Mouse (Mus musculus) gastrocnemius, adult 2 months (tissue): ENCODE measurements around the gene Spred1. TPM values are rescaled to one million over a fixed set of nuclear protein-coding genes. Genes with fewer than 3 reads are reported as not detected.
A peak's percentile ranks its signal among the peaks of the same experiment; 100 is the strongest.

Experiments
- DNase-seq: peaks from one replicate; pipeline ENCODE4 v3.0.0; 2022
- H3K27ac ChIP-seq: fragments of 200-600 bp; 2 replicates; pipeline ENCODE4 v1.8.1; 2022; ENCODE audit warnings: mild to moderate bottlenecking
- H3K4me3 ChIP-seq: fragments of 200-600 bp; 2 replicates; pipeline ENCODE4 v1.8.1; 2022; ENCODE audit warnings: mild to moderate bottlenecking, moderate library complexity
- CTCF ChIP-seq: fragments of 200-600 bp; IDR thresholded peaks from 2 replicates; pipeline ENCODE4 v1.8.1; 2022; ENCODE audit warnings: antibody characterized with exemption, mild to moderate bottlenecking, moderate library complexity
- intact Hi-C: fragments of 180-260 bp; cut with DNase I; formaldehyde crosslinking; loops from one replicate; pipeline ENCODE4 v1.15.1; 2025
- microRNA-seq: library from miRNA; unstranded; fragments of <30 nt; microRNA quantifications from one replicate; pipeline ENCODE4 v1.2.0, GENCODE M21; 2021
- total RNA-seq, 2 experiments: library from RNA; stranded (reverse); gene quantifications; 2 replicates each; pipeline ENCODE4 v1.2.3; 2021

Spred1 gene
- total RNA-seq, 2 experiments from 2014 or later: 5.0 to 7.3 TPM

DNA sequence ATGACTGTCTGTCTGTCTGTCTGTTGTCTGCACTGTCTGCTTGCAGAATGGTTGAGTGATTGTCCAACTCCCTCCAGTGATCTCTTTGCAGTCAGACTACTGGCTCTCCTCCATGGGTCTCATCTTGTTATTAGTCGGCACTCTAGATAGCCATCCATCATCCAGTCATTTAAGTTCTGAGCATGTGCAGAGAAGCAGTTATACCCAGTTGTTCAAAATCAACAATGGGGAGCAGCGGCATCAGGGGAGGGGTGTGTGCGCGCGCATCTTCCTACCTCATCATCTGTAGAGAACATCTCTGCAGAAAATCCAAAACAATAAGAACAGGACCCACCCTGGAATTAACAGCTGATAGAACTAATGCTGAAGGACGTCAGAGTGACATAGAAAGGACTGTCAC lies 83.9 kb downstream of the Spred1 start:
- intact Hi-C loops: no loop called here
- Histone ChIP-seq H3K4me3 (no peak overlapping the region), H3K27ac (no peak overlapping the region)
- no peak for TF ChIP-seq CTCF
- DNase-seq: no peak

- Histone ChIP-seq H3K27ac (no peak overlapping the region), H3K4me3 (peak overlapping the region; percentile 55)
- DNase-seq: peak; percentile 33
- no peak for TF ChIP-seq CTCF
- intact Hi-C loops: no loop called here
Observed at GRCm38 (mm10) chr2:117210416-117211085, 89.4 kb downstream of the Spred1 start.

DNA sequence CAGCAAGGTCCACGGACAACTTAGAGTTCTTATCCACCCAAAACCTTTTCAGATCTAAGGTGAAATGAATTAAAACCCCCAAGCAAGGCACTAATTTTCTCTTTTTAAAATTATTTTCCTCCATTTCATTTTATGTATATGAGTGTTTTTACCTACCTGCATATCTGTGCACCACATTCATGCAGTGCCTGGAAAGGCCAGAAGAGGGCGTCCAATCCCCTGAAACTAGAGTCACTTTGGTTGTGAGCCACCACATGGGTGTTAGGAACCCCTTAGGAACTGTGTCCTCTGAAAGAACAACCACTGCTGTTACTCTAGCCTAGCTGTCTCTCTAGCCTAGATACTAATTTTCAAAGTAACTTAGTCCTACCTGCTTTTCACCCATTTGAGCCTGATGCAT lies 95.0 kb downstream of the Spred1 start:
- TF ChIP-seq CTCF: peak; percentile 34
- DNase-seq: no peak
- no peak overlapping the region for H3K27ac ChIP-seq
- H3K4me3 ChIP-seq: no peak overlapping the region
- intact Hi-C loops: no loop called here

GRCm38 (mm10) chr2:117217695-117218216 lies 96.6 kb downstream of the Spred1 start:
- TF ChIP-seq CTCF: no peak
- Histone ChIP-seq H3K27ac (no peak overlapping the region), H3K4me3 (no peak overlapping the region)
- intact Hi-C loops: no loop called here
- DNase-seq: no peak

GRCm38 (mm10) chr2:117219536-117219935 lies 98.4 kb downstream of the Spred1 start:
- intact Hi-C loops: no loop called here
- H3K4me3 ChIP-seq: no peak overlapping the region
- no peak overlapping the region for H3K27ac ChIP-seq
- no peak for DNase-seq
- TF ChIP-seq CTCF: no peak

- Histone ChIP-seq H3K27ac (no peak overlapping the region), H3K4me3 (no peak overlapping the region)
- no peak for TF ChIP-seq CTCF
- DNase-seq: no peak
- intact Hi-C loops: no loop called here
Observed at GRCm38 (mm10) chr2:117222651-117223050, 101.5 kb downstream of the Spred1 start.

GRCm38 (mm10) chr2:117228601-117229125 lies 107.5 kb downstream of the Spred1 start:
- no peak for DNase-seq
- TF ChIP-seq CTCF: no peak
- H3K27ac ChIP-seq: no peak overlapping the region; the same call in 1 of the 2 replicates
- intact Hi-C loops: no loop called here
- no peak overlapping the region for H3K4me3 ChIP-seq

DNA sequence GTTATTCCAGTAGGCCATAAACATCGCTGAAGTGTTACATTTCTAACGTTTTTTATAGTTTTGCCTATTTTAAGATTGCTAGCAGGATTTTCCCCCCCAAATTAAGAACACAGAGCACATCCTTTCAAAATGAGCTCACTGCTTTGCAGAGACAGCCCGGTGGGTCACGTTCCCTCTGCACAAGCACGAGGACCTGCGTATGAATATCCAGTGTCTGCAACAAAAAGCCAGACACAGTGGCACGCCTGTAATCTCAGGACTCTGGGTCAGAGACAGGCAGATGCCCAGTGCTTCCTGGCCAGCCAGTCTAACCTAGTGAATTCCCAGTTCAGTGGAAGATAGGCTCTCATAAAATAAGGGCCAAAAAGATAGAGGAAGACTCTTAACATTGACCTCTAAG lies 109.1 kb downstream of the Spred1 start:
- no peak overlapping the region for H3K27ac ChIP-seq
- intact Hi-C loops: loop anchor here (2.0 kb wide), 1 partner anchor 329 kb away; no protein-coding TSS in a partner anchor
- H3K4me3 ChIP-seq: no peak overlapping the region
- DNase-seq: no peak
- TF ChIP-seq CTCF: no peak

DNA sequence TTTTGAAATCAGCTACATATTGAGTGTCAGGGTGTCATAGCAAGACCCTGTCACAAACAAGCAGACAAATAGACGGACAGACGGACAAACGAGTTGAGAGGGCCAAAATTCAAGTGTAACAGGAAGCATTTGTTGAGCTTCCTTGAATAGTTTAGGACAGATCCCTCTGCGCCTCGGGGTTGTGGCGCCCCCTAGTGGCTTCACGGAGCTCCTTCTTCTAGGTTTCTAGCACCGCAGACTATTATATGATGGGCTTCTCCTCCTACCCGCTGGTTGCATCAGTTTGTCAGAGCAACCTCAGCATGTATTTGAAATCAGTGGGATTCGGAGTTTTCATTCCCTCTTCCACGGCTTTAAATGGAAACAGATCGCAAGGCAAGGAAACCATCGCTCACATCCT lies 110.1 kb downstream of the Spred1 start:
- intact Hi-C loops: loop anchor here (2.0 kb wide), 1 partner anchor 330 kb away; no protein-coding TSS in a partner anchor
- H3K27ac ChIP-seq: no peak overlapping the region
- TF ChIP-seq CTCF: peak; percentile 98
- H3K4me3 ChIP-seq: no peak overlapping the region
- DNase-seq: peak; percentile 88

Small RNA genes lying within 50 kb of the gene (microRNA-seq; reads per million reads assigned to microRNA genes)
- 715 reads per million, percentile 72 among the genes with 10 or more reads in this experiment for gene Mir674

Other genes starting within 250 kb of the Spred1 start
- not detected for gene Tmco5, start 242.7 kb upstream of the Spred1 start, total RNA-seq
- 10 to 100 TPM; 20.4 to 21.9 TPM for gene Fam98b, start 128.4 kb downstream of the Spred1 start, total RNA-seq
- gene Rasgrp1, start 221.6 kb downstream of the Spred1 start, total RNA-seq: under 1 TPM in 1 of 2 experiments, not detected in 1; 0.10 TPM